Mouse (Mus musculus): ENCODE results near the gene Rcvrn. TPM values are rescaled to one million over a fixed set of nuclear protein-coding genes. Genes with fewer than 3 reads are reported as not detected.

Rcvrn gene
- polyA plus RNA-seq, 1 experiment from 2014 or later, result not detected

- H3K4me1 ChIP-seq (ENCODE audit: control insufficient read depth, insufficient read depth, low read depth, low read length), result no peaks in the 10 kb centered on the region; the same call in 1 of the 2 replicates
- H3K9ac ChIP-seq (ENCODE audit: low read depth, low read length), result no peak overlapping the region
- H3K36me3 ChIP-seq (ENCODE audit: control insufficient read depth, insufficient read depth, low read length), result no peaks in the 10 kb centered on the region
- H3K9me3 ChIP-seq (ENCODE audit: control insufficient read depth, low read length), result no peaks in the 10 kb centered on the region
- H3K4me2 ChIP-seq (ENCODE audit: low read length), result no peak overlapping the region
- H3K4me3 ChIP-seq (ENCODE audit: low read length), result no peak overlapping the region
- H3K27ac ChIP-seq (ENCODE audit: low read depth, low read length), result no peak overlapping the region
- 52% methylated on average over 2 of the region's 2 CpGs for WGBS
- no peak for ATAC-seq
- H3K27me3 ChIP-seq (replicated peaks; ENCODE audit: control insufficient read depth, insufficient read depth, low read length), result no peaks in the 10 kb centered on the region
These were observed 9.0 kb upstream of the Rcvrn start for GRCm38 (mm10) chr11:67686109-67686508.

DNA sequence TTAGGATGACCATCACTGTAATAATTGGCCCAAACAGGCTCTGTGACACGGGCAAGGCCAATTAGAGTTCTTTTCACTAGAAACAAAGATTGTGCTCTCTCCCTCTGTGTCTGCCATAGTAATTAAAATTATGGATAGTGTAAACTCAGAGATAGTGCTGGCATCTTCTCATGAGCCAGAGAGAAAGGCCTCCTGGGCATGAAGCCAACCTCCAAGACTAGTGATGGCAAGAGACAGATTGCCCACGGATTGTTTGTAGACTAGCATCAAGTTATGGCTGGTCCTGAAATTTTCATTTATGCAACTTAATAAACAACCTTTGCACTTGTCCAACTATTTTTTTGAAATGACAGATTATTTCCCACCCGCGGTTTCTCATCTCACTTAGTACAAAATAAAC, 17.9 kb downstream of the Rcvrn start:
- Histone ChIP-seq H3K27me3 (replicated peaks; ENCODE audit: control insufficient read depth, insufficient read depth, low read length) (no peaks in the 10 kb centered on the region), H3K4me3 (ENCODE audit: low read length) (no peak overlapping the region), H3K4me2 (ENCODE audit: low read length) (no peak overlapping the region), H3K9ac (ENCODE audit: low read depth, low read length) (no peak overlapping the region), H3K27ac (ENCODE audit: low read depth, low read length) (no peak overlapping the region), H3K9me3 (ENCODE audit: control insufficient read depth, low read length) (no peaks in the 10 kb centered on the region), H3K4me1 (ENCODE audit: control insufficient read depth, insufficient read depth, low read depth, low read length) (no peaks in the 10 kb centered on the region), H3K36me3 (ENCODE audit: control insufficient read depth, insufficient read depth, low read length) (no peaks in the 10 kb centered on the region)
- no peak for ATAC-seq
- WGBS, result 80% methylated on average over 4 of the region's 4 CpGs

- 91% methylated on average over 4 of the region's 4 CpGs for WGBS
- Histone ChIP-seq H3K4me2 (ENCODE audit: low read length) (no peak overlapping the region), H3K36me3 (ENCODE audit: control insufficient read depth, insufficient read depth, low read length) (no peaks in the 10 kb centered on the region), H3K27ac (ENCODE audit: low read depth, low read length) (no peak overlapping the region), H3K27me3 (replicated peaks; ENCODE audit: control insufficient read depth, insufficient read depth, low read length) (no peaks in the 10 kb centered on the region), H3K9ac (ENCODE audit: low read depth, low read length) (no peak overlapping the region), H3K9me3 (ENCODE audit: control insufficient read depth, low read length) (no peaks in the 10 kb centered on the region), H3K4me3 (ENCODE audit: low read length) (no peak overlapping the region), H3K4me1 (ENCODE audit: control insufficient read depth, insufficient read depth, low read depth, low read length) (no peaks in the 10 kb centered on the region)
- ATAC-seq, result no peak
These were observed 20.3 kb downstream of the Rcvrn start for GRCm38 (mm10) chr11:67715382-67715781.

DNA sequence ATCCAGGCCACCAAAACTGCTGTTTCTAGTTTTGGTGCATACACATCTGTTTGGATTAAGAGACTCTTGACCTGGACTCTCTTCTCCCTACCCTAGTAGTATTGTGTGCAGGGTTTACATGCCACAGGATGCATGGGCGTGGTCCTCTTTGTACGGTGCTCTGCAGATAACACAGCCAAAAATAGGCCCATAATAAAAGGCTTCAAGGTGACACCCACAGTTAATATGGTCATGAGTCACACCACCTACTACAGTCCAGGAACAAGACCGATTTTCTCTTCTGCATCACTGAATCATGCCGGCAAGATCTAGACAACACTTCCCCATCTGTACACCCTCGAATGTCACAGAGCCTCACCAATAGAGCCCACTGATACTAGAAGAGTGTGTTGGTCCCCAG, 26.4 kb downstream of the Rcvrn start:
- no peaks in the 10 kb centered on the region for H3K9me3 ChIP-seq (ENCODE audit: control insufficient read depth, low read length)
- H3K4me1 ChIP-seq (ENCODE audit: control insufficient read depth, insufficient read depth, low read depth, low read length), result no peaks in the 10 kb centered on the region
- H3K9ac ChIP-seq (ENCODE audit: low read depth, low read length), result no peak overlapping the region
- H3K36me3 ChIP-seq (ENCODE audit: control insufficient read depth, insufficient read depth, low read length), result no peaks in the 10 kb centered on the region
- no peak for ATAC-seq
- no peaks in the 10 kb centered on the region for H3K27me3 ChIP-seq (replicated peaks; ENCODE audit: control insufficient read depth, insufficient read depth, low read length)
- H3K4me2 ChIP-seq (ENCODE audit: low read length), result no peak overlapping the region
- WGBS, result 92% methylated on average over 5 of the region's 5 CpGs
- no peak overlapping the region for H3K27ac ChIP-seq (ENCODE audit: low read depth, low read length)
- no peak overlapping the region for H3K4me3 ChIP-seq (ENCODE audit: low read length)

- Histone ChIP-seq H3K4me1 (ENCODE audit: control insufficient read depth, insufficient read depth, low read depth, low read length) (no peaks in the 10 kb centered on the region), H3K36me3 (ENCODE audit: control insufficient read depth, insufficient read depth, low read length) (no peaks in the 10 kb centered on the region), H3K4me3 (ENCODE audit: low read length) (no peak overlapping the region), H3K27ac (ENCODE audit: low read depth, low read length) (no peak overlapping the region), H3K9me3 (ENCODE audit: control insufficient read depth, low read length) (no peaks in the 10 kb centered on the region), H3K27me3 (replicated peaks; ENCODE audit: control insufficient read depth, insufficient read depth, low read length) (no peaks in the 10 kb centered on the region), H3K9ac (ENCODE audit: low read depth, low read length) (no peak overlapping the region), H3K4me2 (ENCODE audit: low read length) (no peak overlapping the region)
- WGBS, result 60% methylated on average over 7 of the region's 7 CpGs
- ATAC-seq, result no peak
These were observed 27.5 kb downstream of the Rcvrn start for GRCm38 (mm10) chr11:67722399-67723156.

DNA sequence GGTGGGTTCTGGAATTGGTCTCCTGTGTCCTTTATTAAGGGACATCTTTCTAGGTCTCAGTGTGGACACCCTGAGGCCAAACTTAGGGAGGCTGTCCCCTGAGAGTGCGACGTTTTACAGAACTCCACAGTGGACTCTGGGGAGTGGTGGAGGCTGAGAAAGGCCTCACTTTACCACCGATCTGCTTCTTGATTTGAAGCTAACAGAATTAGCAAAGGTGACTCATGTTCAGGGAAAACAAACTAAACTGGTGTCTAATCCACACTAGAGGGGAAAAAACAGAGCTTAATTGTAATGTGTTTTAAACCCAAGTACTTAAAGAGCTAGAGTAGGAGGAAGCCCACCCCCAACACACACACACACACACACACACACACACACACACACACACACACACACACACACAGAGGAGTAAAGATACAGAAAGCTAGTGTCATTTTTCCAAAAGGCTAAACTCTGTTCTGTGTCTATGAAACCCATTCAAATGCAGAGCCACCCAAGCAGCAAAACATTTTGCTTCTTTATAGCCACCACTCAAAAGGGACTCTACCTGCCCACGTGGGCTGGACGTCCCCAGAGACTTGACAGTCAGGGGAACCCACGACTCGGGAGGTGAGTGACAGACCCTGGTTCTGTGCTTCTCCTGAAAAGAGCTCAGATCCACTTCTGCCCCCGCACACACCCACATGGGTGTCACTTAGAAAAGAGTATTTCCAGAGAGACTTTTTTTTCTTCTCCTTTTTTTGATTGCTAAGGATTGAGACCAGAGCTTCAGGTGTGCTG, 28.3 kb downstream of the Rcvrn start:
- WGBS, result 74% methylated on average over 8 of the region's 8 CpGs
- Histone ChIP-seq H3K9ac (ENCODE audit: low read depth, low read length) (no peak overlapping the region), H3K27me3 (replicated peaks; ENCODE audit: control insufficient read depth, insufficient read depth, low read length) (no peaks in the 10 kb centered on the region), H3K9me3 (ENCODE audit: control insufficient read depth, low read length) (no peaks in the 10 kb centered on the region), H3K4me2 (ENCODE audit: low read length) (no peak overlapping the region), H3K36me3 (ENCODE audit: control insufficient read depth, insufficient read depth, low read length) (no peaks in the 10 kb centered on the region), H3K4me3 (ENCODE audit: low read length) (no peak overlapping the region), H3K27ac (ENCODE audit: low read depth, low read length) (no peak overlapping the region), H3K4me1 (ENCODE audit: control insufficient read depth, insufficient read depth, low read depth, low read length) (no peaks in the 10 kb centered on the region)
- no peak for ATAC-seq

DNA sequence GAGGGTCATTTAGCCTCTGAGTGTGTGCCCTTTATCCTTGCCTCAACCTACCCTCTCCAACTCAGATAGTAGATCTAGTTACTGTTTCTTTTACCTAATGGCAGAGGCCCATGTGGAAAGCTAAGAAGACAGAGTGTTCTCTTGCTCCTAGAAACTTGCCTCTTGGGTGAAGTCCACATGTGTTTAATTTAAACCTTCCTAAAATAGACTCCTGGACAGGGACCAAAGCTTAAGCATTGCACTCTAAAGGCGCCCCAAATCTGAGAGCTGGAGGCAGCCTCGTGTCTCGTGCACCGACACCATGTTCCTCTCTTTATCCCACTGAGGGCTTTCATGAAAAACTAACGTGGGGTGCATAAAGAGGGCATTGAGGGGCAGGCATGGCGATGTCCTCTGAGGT, 32.0 kb downstream of the Rcvrn start:
- Histone ChIP-seq H3K4me1 (ENCODE audit: control insufficient read depth, insufficient read depth, low read depth, low read length) (no peaks in the 10 kb centered on the region), H3K4me3 (ENCODE audit: low read length) (no peak overlapping the region), H3K27me3 (replicated peaks; ENCODE audit: control insufficient read depth, insufficient read depth, low read length) (no peaks in the 10 kb centered on the region), H3K9me3 (ENCODE audit: control insufficient read depth, low read length) (no peaks in the 10 kb centered on the region), H3K9ac (ENCODE audit: low read depth, low read length) (no peak overlapping the region), H3K27ac (ENCODE audit: low read depth, low read length) (no peak overlapping the region), H3K36me3 (ENCODE audit: control insufficient read depth, insufficient read depth, low read length) (no peaks in the 10 kb centered on the region), H3K4me2 (ENCODE audit: low read length) (no peak overlapping the region)
- 83% methylated on average over 6 of the region's 6 CpGs for WGBS
- no peak for ATAC-seq

GRCm38 (mm10) chr11:67728726-67729125, 33.6 kb downstream of the Rcvrn start:
- Histone ChIP-seq H3K9me3 (ENCODE audit: control insufficient read depth, low read length) (no peaks in the 10 kb centered on the region), H3K4me3 (ENCODE audit: low read length) (no peak overlapping the region), H3K36me3 (ENCODE audit: control insufficient read depth, insufficient read depth, low read length) (no peaks in the 10 kb centered on the region), H3K4me1 (ENCODE audit: control insufficient read depth, insufficient read depth, low read depth, low read length) (no peaks in the 10 kb centered on the region), H3K27ac (ENCODE audit: low read depth, low read length) (no peak overlapping the region), H3K27me3 (replicated peaks; ENCODE audit: control insufficient read depth, insufficient read depth, low read length) (no peaks in the 10 kb centered on the region), H3K4me2 (ENCODE audit: low read length) (no peak overlapping the region), H3K9ac (ENCODE audit: low read depth, low read length) (no peak overlapping the region)
- ATAC-seq, result no peak

GRCm38 (mm10) chr11:67731056-67731455, 35.9 kb downstream of the Rcvrn start:
- Histone ChIP-seq H3K27ac (ENCODE audit: low read depth, low read length) (no peak overlapping the region), H3K4me3 (ENCODE audit: low read length) (no peak overlapping the region), H3K9me3 (ENCODE audit: control insufficient read depth, low read length) (no peaks in the 10 kb centered on the region), H3K27me3 (replicated peaks; ENCODE audit: control insufficient read depth, insufficient read depth, low read length) (no peaks in the 10 kb centered on the region), H3K4me1 (ENCODE audit: control insufficient read depth, insufficient read depth, low read depth, low read length) (no peaks in the 10 kb centered on the region), H3K9ac (ENCODE audit: low read depth, low read length) (no peak overlapping the region), H3K4me2 (ENCODE audit: low read length) (no peak overlapping the region), H3K36me3 (ENCODE audit: control insufficient read depth, insufficient read depth, low read length) (no peaks in the 10 kb centered on the region)
- 100% methylated on average over 2 of the region's 2 CpGs for WGBS
- ATAC-seq, result no peak
